Mouse (Mus musculus) CD8-positive naive resting alpha-beta T cell, adult 57 days (primary cell): Measurements from ENCODE around the gene Hat1. TPM values are rescaled to one million over a fixed set of nuclear protein-coding genes. Genes with fewer than 3 reads are reported as not detected.

ENCODE experiments used
- total RNA-seq: library from RNA; stranded (reverse); gene quantifications from one replicate; pipeline ENCODE4 v1.2.4, GENCODE M21; 2023

Hat1 gene
- 27.2 TPM for total RNA-seq

GRCm38 (mm10) chr2:71388951-71389763 is at the start of gene Hat1:
Gene Hat1, plus strand, starts transcription at chr2:71388958.

GRCm38 (mm10) chr2:71367125-71367880 is 21.5 kb upstream of the Hat1 start, which contains the start of gene Slc25a12:
Gene Slc25a12, minus strand, starts transcription at chr2:71367749.

GRCm38 (mm10) chr2:71453161-71453916 is 64.6 kb downstream of the Hat1 start, which contains the start of gene Metap1d:
Gene Metap1d, plus strand, starts transcription at chr2:71453276.

Other genes with a start within 250 kb of the Hat1 start
- 59.1 TPM for gene Dync1i2, start 177.3 kb upstream of the Hat1 start, total RNA-seq
- gene Slc25a12, start 21.2 kb upstream of the Hat1 start, total RNA-seq = 52.8 TPM
- gene Metap1d, start 64.3 kb downstream of the Hat1 start, total RNA-seq = 33.6 TPM
- not detected for gene Dlx1, start 139.2 kb downstream of the Hat1 start, total RNA-seq
- not detected for gene Dlx2, start 157.8 kb downstream of the Hat1 start, total RNA-seq